Mouse (Mus musculus): ENCODE data around the gene BC030867.
A peak's percentile ranks its signal among the peaks of the same experiment; 100 is the strongest.

BC030867 gene

GRCm38 (mm10) chr11:102248630-102249230, at the start of gene BC030867:
Gene BC030867 (plus strand): TSS chr11:102248882.
- peak; percentile 74 for DNase-seq (ENCODE audit: low spot score)

GRCm38 (mm10) chr11:102199856-102200255, 48.8 kb upstream of the BC030867 start:
- no peak for DNase-seq (ENCODE audit: low spot score)

GRCm38 (mm10) chr11:102201408-102201821, 47.3 kb upstream of the BC030867 start:
- DNase-seq (ENCODE audit: low spot score): no peak

GRCm38 (mm10) chr11:102206481-102206880, 42.2 kb upstream of the BC030867 start:
- no peak for DNase-seq (ENCODE audit: low spot score)

- no peak for DNase-seq (ENCODE audit: low spot score)
Observed at GRCm38 (mm10) chr11:102207825-102208777, 40.6 kb upstream of the BC030867 start.

- DNase-seq (ENCODE audit: low spot score): no peak
Observed at GRCm38 (mm10) chr11:102208846-102209245, 39.8 kb upstream of the BC030867 start.

GRCm38 (mm10) chr11:102209742-102210141, 38.9 kb upstream of the BC030867 start:
- DNase-seq (ENCODE audit: low spot score): no peak

- no peak for DNase-seq (ENCODE audit: low spot score)
Observed at GRCm38 (mm10) chr11:102210185-102210584, 38.5 kb upstream of the BC030867 start.

GRCm38 (mm10) chr11:102211011-102211410, 37.7 kb upstream of the BC030867 start:
- DNase-seq (ENCODE audit: low spot score): no peak

GRCm38 (mm10) chr11:102211936-102212341, 36.7 kb upstream of the BC030867 start:
- DNase-seq (ENCODE audit: low spot score): no peak

GRCm38 (mm10) chr11:102214430-102215156, 34.1 kb upstream of the BC030867 start:
- no peak for DNase-seq (ENCODE audit: low spot score)

GRCm38 (mm10) chr11:102215511-102215910, 33.2 kb upstream of the BC030867 start:
- no peak for DNase-seq (ENCODE audit: low spot score)

GRCm38 (mm10) chr11:102216056-102216885, 32.4 kb upstream of the BC030867 start:
- no peak for DNase-seq (ENCODE audit: low spot score)

GRCm38 (mm10) chr11:102216886-102217240, 31.8 kb upstream of the BC030867 start:
- no peak for DNase-seq (ENCODE audit: low spot score)

- no peak for DNase-seq (ENCODE audit: low spot score)
Observed at GRCm38 (mm10) chr11:102217396-102217795, 31.3 kb upstream of the BC030867 start.

- DNase-seq (ENCODE audit: low spot score): no peak
Observed at GRCm38 (mm10) chr11:102217876-102218430, 30.7 kb upstream of the BC030867 start.

GRCm38 (mm10) chr11:102218783-102219182, 29.9 kb upstream of the BC030867 start:
- DNase-seq (ENCODE audit: low spot score): peak; percentile 79

GRCm38 (mm10) chr11:102219247-102219993, 29.3 kb upstream of the BC030867 start:
- no peak for DNase-seq (ENCODE audit: low spot score)

GRCm38 (mm10) chr11:102219994-102220346, 28.7 kb upstream of the BC030867 start:
- DNase-seq (ENCODE audit: low spot score): peak; percentile 9

GRCm38 (mm10) chr11:102220451-102220850, 28.2 kb upstream of the BC030867 start:
- peak; percentile 8 for DNase-seq (ENCODE audit: low spot score)
